Mouse (Mus musculus) kidney, postnatal 25 days (tissue): ENCODE data around the gene Homer2.
A peak's percentile ranks its signal among the peaks of the same experiment; 100 is the strongest.

Experiments
- DNase-seq, 2 experiments: peaks; one replicate each; pipeline ENCODE4 v3.0.0; 2021; ENCODE audit warnings: mixed read lengths in 2 of 2

Homer2 gene

DNA sequence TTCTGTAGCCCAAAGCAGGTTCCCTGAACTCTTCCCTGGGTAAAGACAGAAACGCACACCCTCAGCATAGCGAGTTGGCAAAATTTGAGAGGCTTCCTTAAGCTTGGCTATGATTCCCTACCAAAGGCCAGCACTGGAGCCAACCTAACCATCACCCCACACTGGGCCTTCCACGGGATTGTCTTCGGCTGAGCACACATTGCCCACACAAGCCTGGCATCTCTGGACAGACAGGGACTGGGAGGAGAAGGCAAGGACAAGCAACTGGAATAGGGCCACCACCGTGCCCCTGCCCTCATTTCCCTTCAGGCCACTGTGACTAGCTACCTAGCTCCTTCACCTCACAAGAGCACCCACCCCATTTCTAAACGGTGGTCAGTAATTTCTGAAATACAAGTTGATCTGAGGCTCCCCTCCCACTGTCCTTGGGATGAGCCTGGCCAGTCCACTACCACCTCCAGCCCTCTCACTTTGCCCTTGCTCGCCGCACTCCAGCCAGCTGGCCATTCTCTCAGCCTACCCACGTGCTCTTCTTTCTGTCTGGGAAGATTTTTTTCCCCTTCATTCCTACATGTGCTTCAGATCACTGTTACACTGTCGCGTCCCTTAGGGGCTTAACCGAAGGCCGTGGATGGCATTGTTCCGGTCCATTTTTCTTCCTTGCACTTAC is at the start of gene Homer2:
TSS of gene Homer2 (minus strand) at position 57 of the 670 bp plus-strand sequence.
- DNase-seq, result no peak

DNA sequence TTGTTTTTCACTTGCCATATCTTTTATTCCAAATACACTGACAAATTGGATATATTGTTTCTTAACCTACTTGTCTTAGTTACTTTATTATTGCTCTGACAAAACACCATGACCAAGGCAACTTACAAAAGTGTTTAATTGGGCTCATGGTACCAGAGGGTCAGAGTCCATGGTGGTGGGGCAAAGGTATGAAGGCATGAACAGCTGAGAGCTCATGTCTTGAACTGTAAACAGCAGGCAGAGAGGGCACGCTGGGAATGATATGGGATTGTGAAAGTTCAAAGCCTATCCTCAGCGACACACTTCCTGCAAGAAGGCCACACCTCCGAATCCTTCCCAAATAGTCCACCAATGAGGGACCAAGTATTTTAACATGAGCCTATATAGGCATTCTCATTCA is 40.6 kb upstream of the Homer2 start:
- no peak for DNase-seq

DNA sequence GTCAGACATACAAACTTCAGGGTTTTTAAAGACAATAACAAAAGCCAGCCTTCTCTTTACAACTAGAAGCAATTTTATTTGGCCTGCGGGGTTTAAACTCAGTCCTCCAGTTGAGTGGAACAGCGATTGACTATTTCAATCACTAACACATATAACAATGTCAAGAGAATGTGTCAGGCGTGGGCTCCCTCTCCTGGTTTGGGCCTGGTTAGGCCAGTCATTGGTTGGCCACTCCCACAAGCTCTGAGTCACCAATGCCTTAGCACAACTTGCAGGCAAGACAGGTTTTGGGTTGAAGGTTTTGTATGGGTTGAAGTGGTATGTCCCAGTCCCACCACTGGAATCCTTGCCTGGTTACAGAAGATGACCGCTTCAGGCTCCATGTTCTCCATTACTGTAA is 36.8 kb upstream of the Homer2 start:
- DNase-seq, result peak in 1 of 2 experiments; percentile 12

GRCm38 (mm10) chr7:81740010-81740409 is 32.7 kb upstream of the Homer2 start:
- no peak for DNase-seq

DNA sequence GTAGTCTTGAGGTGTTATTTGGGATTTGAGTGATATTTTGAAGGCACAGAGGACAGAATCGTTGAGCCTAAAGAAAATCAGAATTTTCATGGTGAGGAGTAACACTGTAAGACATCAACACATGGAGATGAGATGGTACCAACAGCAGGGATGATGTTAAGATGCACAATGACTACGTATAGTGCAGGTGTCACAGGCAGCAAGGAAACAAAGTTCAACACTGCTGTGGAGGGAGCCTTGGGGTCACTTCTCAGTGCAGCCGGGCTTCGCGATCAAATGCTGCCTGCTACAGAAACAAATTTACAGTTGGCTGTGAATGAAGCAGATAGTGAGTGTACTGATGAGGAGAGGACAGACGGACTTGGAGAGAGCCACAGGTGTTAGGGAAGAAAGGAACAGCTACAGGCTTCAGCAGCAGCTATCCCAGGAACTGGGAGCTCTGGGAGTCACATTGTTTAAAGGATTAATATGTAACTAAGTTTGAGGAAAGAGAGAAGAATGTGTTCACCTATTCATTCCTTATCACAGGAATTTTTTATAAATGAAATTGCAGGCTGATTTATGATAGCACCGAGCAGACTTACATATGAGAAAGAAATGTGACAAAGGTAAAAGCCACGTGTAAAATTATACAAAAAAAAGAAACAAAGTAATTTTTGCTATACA is 31.5 kb upstream of the Homer2 start:
- no peak for DNase-seq

DNA sequence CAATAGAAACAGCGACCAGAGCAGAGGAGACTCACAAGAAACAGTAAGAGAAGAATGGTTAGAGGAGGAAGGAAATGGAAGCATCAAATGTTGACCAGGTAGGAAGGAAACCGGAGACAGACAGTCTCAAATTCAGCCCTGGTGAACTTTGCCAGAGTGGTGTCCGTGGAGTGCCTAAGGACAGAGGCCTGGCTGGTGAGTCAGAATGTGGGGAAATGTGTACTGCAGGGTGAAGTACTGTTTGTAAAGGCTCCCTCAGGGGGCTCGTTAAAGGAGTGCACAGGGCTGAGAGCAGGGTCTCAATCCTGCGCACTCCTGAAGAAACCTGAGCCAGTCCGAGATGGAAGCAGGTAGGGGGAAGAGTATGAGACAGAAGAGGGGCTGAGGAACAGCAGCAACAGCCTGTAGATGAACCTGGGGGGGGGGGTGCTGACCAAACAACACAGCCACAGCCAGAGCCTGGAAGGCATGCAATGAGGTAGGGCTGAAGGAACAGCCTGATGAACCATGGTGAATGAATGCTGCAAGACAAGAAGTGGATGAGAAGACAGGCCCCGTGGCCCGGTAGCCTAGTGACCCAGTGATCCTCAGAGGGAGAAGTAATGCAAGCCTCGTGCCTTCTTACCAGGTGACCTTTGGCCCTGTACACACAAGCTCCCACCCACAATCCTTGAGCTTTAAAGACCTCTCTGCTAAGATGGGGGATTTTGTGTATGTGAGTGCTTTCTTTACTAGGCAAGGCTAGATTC is 28.1 kb upstream of the Homer2 start:
- DNase-seq, result no peak

DNA sequence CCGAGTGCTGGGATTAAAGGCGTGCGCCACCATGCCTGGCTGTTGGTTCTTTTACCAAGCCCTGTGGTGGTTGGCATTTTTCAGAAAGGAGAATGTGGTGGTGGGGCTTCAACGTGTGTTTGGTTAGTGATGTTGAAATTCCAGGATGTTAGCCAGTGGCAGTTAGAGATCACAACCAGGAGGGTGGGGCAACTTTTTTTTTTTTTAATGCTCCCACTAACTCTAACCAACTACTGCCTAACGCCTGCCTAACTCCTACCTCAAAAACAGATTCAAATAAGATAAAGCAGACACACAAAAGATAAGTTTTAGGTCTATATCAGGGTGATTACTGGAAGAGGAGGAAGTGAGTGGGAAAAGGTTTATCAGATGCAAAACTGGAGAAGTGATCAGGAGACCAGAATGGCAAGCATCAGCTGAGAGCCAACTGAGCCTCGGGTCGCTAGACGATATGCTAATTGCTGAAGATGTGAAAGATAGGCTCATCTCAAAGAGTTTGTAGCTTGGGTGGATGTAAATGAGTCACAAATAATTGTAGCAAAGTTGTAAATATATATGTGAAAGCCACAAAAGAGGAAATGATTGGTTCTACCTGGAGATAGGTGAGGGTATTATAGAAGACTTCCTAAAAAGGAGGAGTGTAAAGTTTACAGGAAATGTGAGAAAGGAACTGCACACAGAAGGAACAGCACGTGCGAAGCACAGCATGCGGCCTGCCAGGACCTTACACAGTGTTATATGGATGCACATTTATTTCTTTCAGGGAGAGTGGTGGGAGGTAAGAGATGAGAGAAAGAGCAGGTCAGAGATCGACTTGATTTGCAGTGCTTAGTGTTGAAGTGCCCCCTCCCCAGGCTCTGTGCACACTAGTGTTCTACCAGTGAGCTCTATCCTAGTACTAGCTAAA is 25.1 kb upstream of the Homer2 start:
- no peak for DNase-seq

DNA sequence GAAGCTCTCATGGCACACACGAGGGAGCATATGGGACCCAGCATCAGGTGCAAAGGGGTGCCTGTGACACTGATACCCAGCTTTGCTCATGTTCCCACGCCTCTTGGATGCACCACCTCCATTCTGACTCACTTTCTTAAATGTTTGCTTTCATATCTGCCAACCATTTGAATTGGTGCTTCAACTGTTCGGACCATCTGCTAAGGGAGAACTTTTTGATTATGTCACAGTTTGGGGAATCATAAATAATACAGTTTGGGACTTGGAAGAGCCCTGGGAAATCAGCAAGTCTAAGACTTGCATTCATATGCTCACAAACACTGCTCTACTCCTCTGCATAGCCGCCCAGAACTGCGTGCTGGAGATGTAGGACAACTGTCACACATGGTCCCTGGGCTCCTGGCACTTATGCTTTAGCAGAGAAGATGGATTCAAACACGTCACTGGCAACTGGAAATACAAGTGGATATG is 23.9 kb upstream of the Homer2 start:
- no peak for DNase-seq

GRCm38 (mm10) chr7:81729787-81730186 is 22.5 kb upstream of the Homer2 start:
- DNase-seq, result no peak

- DNase-seq, result no peak
Measured at GRCm38 (mm10) chr7:81727716-81728115, 20.4 kb upstream of the Homer2 start.

DNA sequence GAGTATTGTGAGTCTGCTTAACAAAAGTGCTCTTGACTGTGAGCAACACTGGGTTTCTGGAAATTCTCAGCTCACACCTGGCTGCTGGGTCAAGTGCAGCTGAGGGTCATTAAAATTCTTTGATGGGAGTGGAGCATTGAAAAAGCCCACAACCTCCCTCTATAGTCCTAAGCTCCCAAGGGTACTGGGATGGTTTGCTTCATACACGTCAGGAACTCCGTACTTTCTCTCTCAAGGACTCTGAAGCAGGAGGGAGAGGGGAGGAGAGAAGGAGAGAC is 19.3 kb upstream of the Homer2 start:
- DNase-seq, result no peak

DNA sequence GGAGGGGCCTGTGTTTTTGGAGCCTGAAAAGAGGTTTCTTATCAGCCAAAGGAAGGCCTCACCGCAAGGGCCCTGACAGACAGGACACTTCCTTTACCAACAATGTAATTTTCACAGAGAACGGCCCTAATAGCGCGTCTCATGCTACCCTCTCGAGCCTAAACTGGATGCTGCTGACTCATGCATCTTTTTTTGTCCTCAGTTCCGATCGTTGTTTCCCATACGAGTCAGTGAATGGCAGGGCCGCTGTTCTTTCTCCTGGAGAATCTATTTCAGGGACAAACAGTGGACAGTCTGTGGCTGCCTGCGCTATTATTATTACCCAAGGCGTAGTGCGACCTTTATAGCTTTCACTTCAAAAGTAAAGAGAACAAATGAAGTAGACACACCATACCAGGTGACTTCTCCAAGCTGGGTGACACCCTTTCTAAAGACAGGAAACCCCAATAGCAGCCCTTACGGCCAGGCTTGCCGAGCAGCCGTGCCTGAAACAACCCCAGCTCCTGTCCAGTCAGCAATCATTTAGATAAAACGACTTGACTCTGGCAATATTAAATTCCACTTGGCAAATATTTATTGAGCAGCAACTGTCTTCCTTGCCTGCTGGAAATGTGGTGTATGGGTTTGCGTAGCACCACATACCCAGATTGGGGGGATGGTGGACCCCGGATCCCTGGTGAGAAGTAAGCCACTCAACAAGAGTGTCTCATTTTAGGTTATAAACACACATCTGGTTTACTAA is 18.8 kb upstream of the Homer2 start:
- DNase-seq, result no peak

GRCm38 (mm10) chr7:81723851-81724250 is 16.5 kb upstream of the Homer2 start:
- DNase-seq, result no peak

DNA sequence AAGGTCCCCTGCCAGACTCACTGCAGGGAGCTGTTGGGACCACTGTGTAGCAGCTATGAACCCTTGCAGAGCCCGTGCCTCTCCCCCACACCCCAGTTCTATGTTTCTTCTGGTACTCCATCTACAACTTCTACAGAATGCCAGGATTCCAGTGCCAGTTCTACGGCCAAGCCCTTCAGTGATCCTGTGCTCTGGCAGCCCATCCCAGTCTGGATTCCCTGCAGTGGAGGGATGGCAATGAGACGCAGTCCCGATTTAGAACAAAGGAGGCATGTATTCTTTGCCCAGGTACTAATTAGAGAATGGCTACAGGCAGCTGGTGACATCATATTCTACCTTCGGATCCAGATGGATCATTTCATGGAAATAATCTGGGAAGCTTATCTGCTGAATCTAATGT is 13.9 kb upstream of the Homer2 start:
- DNase-seq, result no peak

DNA sequence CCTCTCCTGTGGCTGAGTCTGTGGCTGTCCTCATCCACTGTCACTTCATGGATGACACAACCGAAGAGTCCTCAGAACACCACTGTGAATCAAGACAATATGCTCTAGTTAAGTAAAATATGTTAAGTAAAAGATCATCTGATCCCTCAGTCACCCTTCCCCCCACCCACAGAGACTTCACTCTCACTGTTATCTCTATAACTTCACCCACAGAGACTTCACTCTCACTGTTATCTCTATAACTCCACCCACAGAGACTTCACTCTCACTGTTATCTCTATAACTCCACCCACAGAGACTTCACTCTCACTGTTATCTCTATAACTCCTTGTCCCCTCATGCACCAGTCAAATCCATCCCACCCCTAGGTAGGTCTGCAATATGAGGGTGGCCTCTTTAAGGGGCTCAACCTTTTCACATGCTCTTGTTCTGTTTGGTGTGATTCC is 11.9 kb upstream of the Homer2 start:
- no peak for DNase-seq

DNA sequence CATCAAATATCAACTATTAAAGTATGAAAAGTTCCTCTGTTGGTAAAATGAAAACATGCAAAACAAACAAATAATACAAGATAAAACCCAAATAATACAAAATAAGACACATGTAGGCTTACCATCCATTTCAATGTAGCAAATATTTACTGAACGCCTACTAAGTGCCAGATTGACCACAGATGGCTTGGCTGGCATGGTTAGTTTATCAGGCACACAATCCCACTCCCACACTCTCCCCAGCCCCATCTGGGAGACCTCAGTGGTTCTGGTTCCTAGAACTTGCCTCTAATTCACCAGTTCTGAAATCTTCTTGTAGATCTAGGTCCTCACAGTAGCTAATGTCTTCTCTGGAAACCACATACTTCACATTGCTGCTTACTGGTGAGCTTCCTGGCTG is 11.3 kb upstream of the Homer2 start:
- no peak for DNase-seq

DNA sequence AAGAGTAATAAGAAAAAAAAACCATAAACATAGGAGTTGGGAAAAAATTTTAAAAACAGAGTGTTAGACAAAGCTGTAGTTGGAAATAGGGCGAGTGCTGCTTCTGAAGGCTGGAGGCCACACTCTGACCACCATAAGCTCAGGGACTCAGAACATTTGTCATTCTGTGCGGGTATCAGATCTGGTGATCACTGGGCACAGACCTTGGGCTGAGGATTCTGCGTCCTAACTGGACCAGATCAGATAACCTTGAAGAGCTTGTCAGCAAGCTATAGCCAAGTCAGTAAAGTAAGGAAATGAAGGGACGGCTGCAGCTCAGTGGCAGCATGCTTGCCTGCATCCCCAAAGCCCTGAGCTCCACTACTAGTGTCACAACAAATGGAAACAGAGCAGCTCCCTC is 2.8 kb upstream of the Homer2 start:
- DNase-seq, result no peak

GRCm38 (mm10) chr7:81708165-81708564 is 838 bp upstream of the Homer2 start:
- DNase-seq, result no peak

DNA sequence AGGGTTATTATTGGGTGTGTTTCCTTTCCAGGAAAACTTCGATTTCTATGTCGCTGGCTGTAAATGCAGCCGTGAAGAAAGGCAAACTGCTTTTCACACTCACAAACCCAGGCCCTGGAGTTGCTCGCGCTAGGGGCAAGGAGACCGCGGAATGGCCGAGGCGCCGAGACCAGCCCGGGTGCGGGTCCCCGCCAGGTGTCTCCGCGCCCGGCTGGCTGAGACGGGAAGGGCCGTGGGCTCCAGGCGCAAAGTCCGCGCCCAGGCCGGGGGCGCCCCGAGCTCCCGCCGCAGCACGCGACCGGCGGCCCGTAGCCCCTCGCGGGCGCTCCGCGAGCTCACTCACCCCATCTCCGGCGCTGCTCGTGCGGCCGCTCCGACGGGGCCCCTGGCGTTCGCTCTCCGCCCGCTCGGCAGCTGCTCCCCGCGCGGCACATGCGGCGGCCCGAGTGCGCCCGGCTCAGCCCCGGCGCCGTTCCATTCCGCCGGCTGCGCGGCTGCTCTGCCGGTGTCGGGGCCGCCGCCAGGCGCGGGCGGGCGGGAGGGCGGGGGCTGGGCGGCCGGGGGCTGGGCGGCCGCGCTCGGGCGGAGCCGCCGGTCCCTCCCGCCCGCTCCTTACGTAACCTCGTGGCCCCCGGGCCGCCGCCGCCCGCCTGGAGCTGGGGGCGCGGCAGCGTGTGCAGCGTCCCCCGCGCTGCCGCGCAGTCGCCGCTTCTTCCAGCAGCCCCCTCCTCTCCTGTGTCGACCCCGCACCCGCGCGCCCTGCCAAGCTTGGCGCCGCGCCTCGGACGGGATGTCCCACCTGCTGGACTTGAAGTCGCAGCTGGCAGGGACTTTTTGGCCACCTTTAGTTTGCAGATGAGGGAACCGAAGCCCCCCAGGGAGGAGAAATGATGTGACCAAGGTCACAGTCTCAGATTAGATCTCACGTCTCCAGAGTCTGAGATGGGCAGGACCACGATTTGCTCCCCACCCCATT is 623 bp downstream of the Homer2 start:
- DNase-seq, result peak in 1 of 2 experiments; percentile 49

DNA sequence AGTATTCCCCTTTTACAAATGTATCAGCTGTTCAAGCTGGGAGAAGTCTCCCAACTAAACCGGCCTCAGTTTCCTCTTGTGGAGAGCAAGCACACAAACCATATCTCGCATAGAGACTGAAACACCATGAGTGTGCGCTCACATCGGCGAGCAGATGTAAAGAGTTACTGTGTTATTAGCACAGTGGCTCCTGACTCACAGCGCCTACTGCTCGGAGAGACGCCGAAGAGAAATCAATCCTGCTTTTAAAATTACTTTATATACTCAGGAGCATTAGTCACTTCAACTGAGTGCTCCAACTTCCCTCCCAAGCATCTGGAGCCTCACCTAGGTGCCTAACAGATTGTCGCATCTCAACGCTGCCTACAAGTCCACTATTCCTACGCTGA is 1.3 kb downstream of the Homer2 start:
- DNase-seq, result no peak

DNA sequence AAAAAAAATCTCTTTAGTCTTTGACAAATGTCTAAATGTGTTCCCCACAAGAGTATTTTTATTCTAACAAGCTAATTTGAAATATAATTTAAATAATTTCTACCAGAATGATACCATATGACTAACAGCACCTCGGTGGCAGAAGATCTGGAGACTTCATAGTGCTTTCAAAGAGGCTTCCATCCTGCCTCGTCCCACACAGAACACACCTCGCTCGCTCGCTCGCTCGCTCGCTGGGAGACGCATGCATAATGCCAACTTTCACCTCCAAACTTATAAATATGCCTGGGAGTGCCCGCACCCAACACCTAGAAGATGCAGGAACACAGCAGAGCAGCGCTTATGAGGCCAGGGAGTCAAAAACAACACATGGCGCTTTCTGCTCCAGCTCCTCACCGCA is 9.0 kb downstream of the Homer2 start:
- DNase-seq, result no peak
